Mouse (Mus musculus): ENCODE results near the gene Ces1f. TPM values are rescaled to one million over a fixed set of nuclear protein-coding genes. Genes with fewer than 3 reads are reported as not detected.
A peak's percentile ranks its signal among the peaks of the same experiment; 100 is the strongest.
"Not testable (repeated sequence)": the region's sequence is repeated elsewhere in the genome, so short reads cannot be mapped to it uniquely, and the experiment has no call there.

Ces1f gene
- total and polyA plus RNA-seq, 2 experiments from 2014 or later: not detected

DNA sequence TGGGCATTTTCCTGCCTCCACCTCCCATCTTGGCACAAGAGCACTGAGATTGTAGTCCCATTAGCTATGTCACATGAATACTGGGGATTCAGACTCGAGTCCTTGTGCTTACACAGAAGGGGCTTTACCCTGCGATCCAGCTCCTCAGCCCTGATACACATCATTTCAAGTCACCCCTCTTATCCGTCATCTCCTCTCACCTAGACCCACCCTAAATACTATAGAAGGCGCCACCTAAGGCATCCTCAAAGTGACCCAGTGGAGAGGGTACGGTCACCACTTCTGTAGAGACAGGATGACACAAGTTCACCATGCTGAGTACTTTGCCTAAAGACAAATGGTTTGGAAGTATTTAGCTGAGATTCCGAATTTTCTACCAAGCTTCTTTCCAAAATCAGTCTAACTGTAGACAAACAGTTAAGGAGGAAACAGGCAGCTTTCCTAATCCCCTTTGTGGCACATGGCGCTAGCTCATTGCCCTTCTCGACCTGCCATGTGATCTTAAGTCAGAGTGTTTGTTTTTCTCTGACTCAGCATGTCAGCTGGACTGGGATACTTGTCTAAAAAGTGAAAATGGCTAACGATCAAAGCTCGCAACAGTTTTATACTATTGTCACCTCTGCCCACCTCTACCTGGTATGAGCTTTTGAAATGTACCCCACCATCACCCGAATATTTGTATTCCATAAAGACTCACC, 50.7 kb downstream of the Ces1f start:
- WGBS: 62% methylated on average over 11 of the region's 11 CpGs
- ATAC-seq (ENCODE audit: insufficient read depth, low read depth): no peak

DNA sequence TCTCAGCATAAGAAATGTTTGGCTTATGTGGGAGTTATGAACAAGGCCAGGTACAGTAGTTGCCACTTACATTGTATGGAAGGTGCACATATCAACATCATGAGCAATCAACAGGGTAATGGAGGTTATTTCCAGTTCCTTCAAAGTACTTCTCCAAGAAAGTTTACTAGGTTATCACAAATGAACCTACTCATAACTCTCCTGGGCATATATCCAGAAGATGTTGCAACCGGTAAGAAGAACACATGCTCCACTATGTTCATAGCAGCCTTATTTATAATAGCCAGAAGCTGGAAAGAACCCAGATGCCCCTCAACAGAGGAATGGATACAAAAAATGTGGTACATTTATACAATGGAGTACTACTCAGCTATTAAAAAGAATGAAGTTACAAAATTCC, 53.1 kb downstream of the Ces1f start:
- H3K9ac ChIP-seq (replicated peaks; ENCODE audit: low read depth, low read length); H3K27me3 ChIP-seq (ENCODE audit: control insufficient read depth, insufficient read depth, low read length); H3K9me3 ChIP-seq (replicated peaks; ENCODE audit: control insufficient read depth, low read length); H3K4me3 ChIP-seq (ENCODE audit: low read depth, low read length); H3K4me1 ChIP-seq (ENCODE audit: control insufficient read depth, insufficient read depth); ATAC-seq (ENCODE audit: insufficient read depth, low read depth); DNase-seq (ENCODE audit: low spot score); H3K4me2 ChIP-seq (ENCODE audit: low read depth, low read length); H3K36me3 ChIP-seq (replicated peaks; ENCODE audit: control insufficient read depth, insufficient read depth, low read length); H3K27ac ChIP-seq (ENCODE audit: low read depth): not testable (repeated sequence)
- 88% methylated on average over 1 of the region's 1 CpGs for WGBS

More for the DNA sequence above, 50.7 kb downstream of the Ces1f start:
- Histone ChIP-seq H3K9ac (replicated peaks; ENCODE audit: low read depth, low read length) (no peak overlapping the region), H3K4me3 (ENCODE audit: low read depth, low read length) (no peak overlapping the region), H3K4me1 (ENCODE audit: control insufficient read depth, insufficient read depth) (no peaks in the 10 kb centered on the region), H3K36me3 (replicated peaks; ENCODE audit: control insufficient read depth, insufficient read depth, low read length) (no peaks in the 10 kb centered on the region), H3K27me3 (ENCODE audit: control insufficient read depth, insufficient read depth, low read length) (no peaks in the 10 kb centered on the region), H3K27ac (ENCODE audit: low read depth) (no peak overlapping the region), H3K9me3 (replicated peaks; ENCODE audit: control insufficient read depth, low read length) (no peaks in the 10 kb centered on the region), H3K4me2 (ENCODE audit: low read depth, low read length) (no peak overlapping the region)
- TF ChIP-seq EP300 (IDR thresholded peaks at IDR 0.05; ENCODE audit: low read depth): no peak
- no peak for TF ChIP-seq CTCF (IDR thresholded peaks at IDR 0.05; ENCODE audit: low read depth)
- DNase-seq (ENCODE audit: low spot score): no peak

GRCm38 (mm10) chr8:93221896-93222295, 57.7 kb downstream of the Ces1f start:
- H3K36me3 ChIP-seq (replicated peaks; ENCODE audit: control insufficient read depth, insufficient read depth, low read length): no peaks in the 10 kb centered on the region
- WGBS: 43% methylated on average over 3 of the region's 3 CpGs

GRCm38 (mm10) chr8:93217867-93218266, 61.7 kb downstream of the Ces1f start:
- 41% methylated on average over 4 of the region's 4 CpGs for WGBS
- no peaks in the 10 kb centered on the region for H3K9me3 ChIP-seq (replicated peaks; ENCODE audit: control insufficient read depth, low read length)
- no peak for TF ChIP-seq EP300 (IDR thresholded peaks at IDR 0.05; ENCODE audit: low read depth)
- peak; percentile 43 for TF ChIP-seq CTCF (IDR thresholded peaks at IDR 0.05; ENCODE audit: low read depth)
- DNase-seq (ENCODE audit: low spot score) (no peak), ATAC-seq (ENCODE audit: insufficient read depth, low read depth) (peak; percentile 70)
- no peaks in the 10 kb centered on the region for H3K27me3 ChIP-seq (ENCODE audit: control insufficient read depth, insufficient read depth, low read length)
- no peak overlapping the region for H3K4me2 ChIP-seq (ENCODE audit: low read depth, low read length)
- no peak overlapping the region for H3K9ac ChIP-seq (replicated peaks; ENCODE audit: low read depth, low read length)
- no peaks in the 10 kb centered on the region for H3K36me3 ChIP-seq (replicated peaks; ENCODE audit: control insufficient read depth, insufficient read depth, low read length)
- peaks cover 15% of the 10 kb centered on the region for H3K4me1 ChIP-seq (ENCODE audit: control insufficient read depth, insufficient read depth)
- peak overlapping the region; percentile 88 for H3K27ac ChIP-seq (ENCODE audit: low read depth)
- no peak overlapping the region for H3K4me3 ChIP-seq (ENCODE audit: low read depth, low read length)

More at GRCm38 (mm10) chr8:93221896-93222295, 57.7 kb downstream of the Ces1f start:
- Histone ChIP-seq H3K27ac (ENCODE audit: low read depth) (no peak overlapping the region), H3K9me3 (replicated peaks; ENCODE audit: control insufficient read depth, low read length) (no peaks in the 10 kb centered on the region), H3K27me3 (ENCODE audit: control insufficient read depth, insufficient read depth, low read length) (no peaks in the 10 kb centered on the region), H3K4me1 (ENCODE audit: control insufficient read depth, insufficient read depth) (peaks cover 15% of the 10 kb centered on the region), H3K4me2 (ENCODE audit: low read depth, low read length) (no peak overlapping the region), H3K9ac (replicated peaks; ENCODE audit: low read depth, low read length) (no peak overlapping the region), H3K4me3 (ENCODE audit: low read depth, low read length) (no peak overlapping the region)
- TF ChIP-seq EP300 (IDR thresholded peaks at IDR 0.05; ENCODE audit: low read depth) (no peak), CTCF (IDR thresholded peaks at IDR 0.05; ENCODE audit: low read depth) (no peak)
- no peak for ATAC-seq (ENCODE audit: insufficient read depth, low read depth)
- DNase-seq (ENCODE audit: low spot score): no peak

DNA sequence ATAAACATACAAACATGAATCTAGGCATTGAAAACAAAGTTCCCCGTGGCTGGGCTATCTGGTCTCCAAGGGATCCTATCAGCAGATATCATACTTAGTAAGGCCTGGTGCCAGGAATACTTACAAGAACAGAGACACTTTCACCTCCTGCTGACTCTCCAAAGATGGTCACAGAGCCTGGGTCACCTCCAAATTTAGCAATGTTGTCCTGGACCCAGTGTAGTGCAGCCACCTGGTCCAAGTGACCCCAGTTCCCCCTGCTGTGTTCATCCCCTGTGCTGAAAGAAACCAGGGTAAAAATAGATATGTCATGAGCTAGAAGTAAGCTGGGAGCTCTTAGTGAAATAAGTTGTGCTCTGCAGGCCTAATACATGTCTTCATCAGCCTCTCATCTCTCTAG, 62.2 kb downstream of the Ces1f start:
- H3K9me3 ChIP-seq (replicated peaks; ENCODE audit: control insufficient read depth, low read length): no peaks in the 10 kb centered on the region
- H3K36me3 ChIP-seq (replicated peaks; ENCODE audit: control insufficient read depth, insufficient read depth, low read length): no peaks in the 10 kb centered on the region
- no peaks in the 10 kb centered on the region for H3K27me3 ChIP-seq (ENCODE audit: control insufficient read depth, insufficient read depth, low read length)
- peak; percentile 80 for DNase-seq (ENCODE audit: low spot score)
- no peak overlapping the region for H3K4me2 ChIP-seq (ENCODE audit: low read depth, low read length)
- H3K9ac ChIP-seq (replicated peaks; ENCODE audit: low read depth, low read length): no peak overlapping the region
- 13% methylated on average over 1 of the region's 1 CpGs for WGBS
- peak overlapping the region; percentile 88 for H3K27ac ChIP-seq (ENCODE audit: low read depth)
- peak; percentile 98 for ATAC-seq (ENCODE audit: insufficient read depth, low read depth)
- H3K4me1 ChIP-seq (ENCODE audit: control insufficient read depth, insufficient read depth): peaks cover 15% of the 10 kb centered on the region
- H3K4me3 ChIP-seq (ENCODE audit: low read depth, low read length): no peak overlapping the region
- 0 out of 2 replicates have a peak, but pooled peaks have one; percentile 63 for TF ChIP-seq EP300 (IDR thresholded peaks at IDR 0.05; ENCODE audit: low read depth)
- TF ChIP-seq CTCF (IDR thresholded peaks at IDR 0.05; ENCODE audit: low read depth): no peak

- H3K27ac ChIP-seq (ENCODE audit: low read depth): no peak overlapping the region
- no peak overlapping the region for H3K4me3 ChIP-seq (ENCODE audit: low read depth, low read length)
- TF ChIP-seq CTCF (IDR thresholded peaks at IDR 0.05; ENCODE audit: low read depth): no peak
- no peak for TF ChIP-seq EP300 (IDR thresholded peaks at IDR 0.05; ENCODE audit: low read depth)
- no peaks in the 10 kb centered on the region for H3K27me3 ChIP-seq (ENCODE audit: control insufficient read depth, insufficient read depth, low read length)
- H3K9ac ChIP-seq (replicated peaks; ENCODE audit: low read depth, low read length): no peak overlapping the region
- no peak for ATAC-seq (ENCODE audit: insufficient read depth, low read depth)
- H3K4me1 ChIP-seq (ENCODE audit: control insufficient read depth, insufficient read depth): 0 out of 2 replicates have a peak, but pooled peaks cover 5% of the 10 kb centered on the region
- H3K36me3 ChIP-seq (replicated peaks; ENCODE audit: control insufficient read depth, insufficient read depth, low read length): no peaks in the 10 kb centered on the region
- no peak for DNase-seq (ENCODE audit: low spot score)
- no peaks in the 10 kb centered on the region for H3K9me3 ChIP-seq (replicated peaks; ENCODE audit: control insufficient read depth, low read length)
- no peak overlapping the region for H3K4me2 ChIP-seq (ENCODE audit: low read depth, low read length)
Measured at GRCm38 (mm10) chr8:93211091-93211490, 68.5 kb downstream of the Ces1f start.

Other genes starting within 250 kb of the Ces1f start
- not detected in 2 replicates for gene Ces1a, start 231.6 kb downstream of the Ces1f start, total RNA-seq (2014; rRNA removed; ENCODE audit: low replicate concordance)
- gene Ces1a, start 231.6 kb downstream of the Ces1f start, polyA plus RNA-seq (2015; fragmentation: Nextera tagmentation; extraction: Ambion mirVana): not detected in 2 replicates
- gene Ces1b, start 199.7 kb downstream of the Ces1f start, total RNA-seq (2014; rRNA removed; ENCODE audit: low replicate concordance): not detected in 2 replicates
- not detected in 2 replicates for gene Ces1b, start 199.7 kb downstream of the Ces1f start, polyA plus RNA-seq (2015; fragmentation: Nextera tagmentation; extraction: Ambion mirVana)
- gene Ces1c, start 148.5 kb downstream of the Ces1f start, total RNA-seq (2014; rRNA removed; ENCODE audit: low replicate concordance): not detected in 2 replicates
- not detected in 2 replicates for gene Ces1c, start 148.5 kb downstream of the Ces1f start, polyA plus RNA-seq (2015; fragmentation: Nextera tagmentation; extraction: Ambion mirVana)
- 0.50 TPM in 1 of 2 replicates, not detected in the other for gene Ces1d, start 81.9 kb downstream of the Ces1f start, total RNA-seq (2014; rRNA removed; ENCODE audit: low replicate concordance)
- gene Ces1d, start 81.9 kb downstream of the Ces1f start, polyA plus RNA-seq (2015; fragmentation: Nextera tagmentation; extraction: Ambion mirVana): 1.5 and 2.1 TPM in 2 replicates
- gene Ces1e, start 50.1 kb downstream of the Ces1f start, total RNA-seq (2014; rRNA removed; ENCODE audit: low replicate concordance): not detected in 2 replicates
- 0.49 and 0.60 TPM in 2 replicates for gene Ces1e, start 50.1 kb downstream of the Ces1f start, polyA plus RNA-seq (2015; fragmentation: Nextera tagmentation; extraction: Ambion mirVana)
- gene Ces1g, start 57.6 kb upstream of the Ces1f start, total RNA-seq (2014; rRNA removed; ENCODE audit: low replicate concordance): not detected in 2 replicates
- not detected in 2 replicates for gene Ces1g, start 57.6 kb upstream of the Ces1f start, polyA plus RNA-seq (2015; fragmentation: Nextera tagmentation; extraction: Ambion mirVana)
- not detected in 2 replicates for gene Ces1h, start 100.0 kb upstream of the Ces1f start, total RNA-seq (2014; rRNA removed; ENCODE audit: low replicate concordance)
- not detected in 2 replicates for gene Ces1h, start 100.0 kb upstream of the Ces1f start, polyA plus RNA-seq (2015; fragmentation: Nextera tagmentation; extraction: Ambion mirVana)